Mouse (Mus musculus) ES-Bruce4 (cell line): ENCODE measurements around the gene Npw.

Experiments used
- CTCF ChIP-seq: IDR thresholded peaks from one replicate; pipeline ENCODE4 v1.8.1; 2011; ENCODE audit warnings: low read depth, low read length
- EP300 ChIP-seq: IDR thresholded peaks from 2 replicates; pipeline ENCODE4 v1.6.1; 2011; ENCODE audit warnings: low read depth, low read length; ENCODE audit not compliant: insufficient read depth

DNA sequence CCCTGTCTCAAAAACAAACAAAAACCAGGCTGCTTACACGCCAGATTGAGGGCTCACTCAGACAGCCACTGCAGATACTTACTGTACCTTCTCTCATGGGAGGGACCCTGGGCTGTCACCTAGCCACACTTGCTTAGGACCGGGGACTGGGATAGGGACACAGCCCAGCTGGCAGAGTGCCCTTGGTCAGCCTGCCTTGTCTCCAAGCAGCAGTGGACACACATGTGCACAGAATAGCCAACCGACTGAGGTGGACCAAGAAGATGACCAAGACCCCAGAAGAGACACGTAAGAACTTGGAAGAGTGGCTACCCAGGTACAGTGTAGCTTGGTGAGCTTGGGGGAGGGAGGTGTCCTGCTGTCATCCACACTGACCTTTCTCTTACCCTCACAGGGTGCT is 20.0 kb downstream of the Npw start:
- TF ChIP-seq EP300 = no peak
- TF ChIP-seq CTCF = no peak
